Mouse (Mus musculus) duodenum, adult 2 months (tissue): ENCODE measurements around the gene Gabra4. TPM values are rescaled to one million over a fixed set of nuclear protein-coding genes. Genes with fewer than 3 reads are reported as not detected.

Source experiments
- polyA plus RNA-seq: library from polyadenylated mRNA; depleted of rRNA; stranded (reverse); fragments of >200 nt; gene quantifications from 2 replicates; pipeline ENCODE4 v1.2.3, GENCODE M21; 2012; ENCODE audit warnings: low replicate concordance; rRNA removed

The Gabra4 gene
- polyA plus RNA-seq, result 0.06 TPM in 1 of 2 replicates, not detected in the other

GRCm38 (mm10) chr5:71658115-71658497 lies at the start of gene Gabra4:
Gene Gabra4, minus strand, starts transcription at chr5:71658308.

GRCm38 (mm10) chr5:71657482-71658114 lies 510 bp downstream of the Gabra4 start, which contains the start of gene Gabrb1:
Gene Gabrb1, plus strand, starts transcription at chr5:71658113.

GRCm38 (mm10) chr5:71548079-71548478 lies 110.0 kb downstream of the Gabra4 start, which contains the start of gene Cox7b2:
Gene Cox7b2, minus strand, starts transcription at chr5:71548205.

Other genes starting within 250 kb of the Gabra4 start
- not detected in 2 replicates for gene Cox7b2, start 110.1 kb downstream of the Gabra4 start, polyA plus RNA-seq
- gene Gabrb1, start 195 bp downstream of the Gabra4 start, polyA plus RNA-seq, result not detected in 2 replicates